Mouse (Mus musculus) CD8-positive naive resting alpha-beta T cell, adult 2 months (primary cell): ENCODE measurements around the gene Slc35b2.

Source experiments
- DNase-seq, 2 experiments: peaks; one replicate each; pipeline ENCODE4 v3.0.0; 2022; ENCODE audit warnings: low read depth in 2 of 2, low spot score in 2 of 2

The Slc35b2 gene

DNA sequence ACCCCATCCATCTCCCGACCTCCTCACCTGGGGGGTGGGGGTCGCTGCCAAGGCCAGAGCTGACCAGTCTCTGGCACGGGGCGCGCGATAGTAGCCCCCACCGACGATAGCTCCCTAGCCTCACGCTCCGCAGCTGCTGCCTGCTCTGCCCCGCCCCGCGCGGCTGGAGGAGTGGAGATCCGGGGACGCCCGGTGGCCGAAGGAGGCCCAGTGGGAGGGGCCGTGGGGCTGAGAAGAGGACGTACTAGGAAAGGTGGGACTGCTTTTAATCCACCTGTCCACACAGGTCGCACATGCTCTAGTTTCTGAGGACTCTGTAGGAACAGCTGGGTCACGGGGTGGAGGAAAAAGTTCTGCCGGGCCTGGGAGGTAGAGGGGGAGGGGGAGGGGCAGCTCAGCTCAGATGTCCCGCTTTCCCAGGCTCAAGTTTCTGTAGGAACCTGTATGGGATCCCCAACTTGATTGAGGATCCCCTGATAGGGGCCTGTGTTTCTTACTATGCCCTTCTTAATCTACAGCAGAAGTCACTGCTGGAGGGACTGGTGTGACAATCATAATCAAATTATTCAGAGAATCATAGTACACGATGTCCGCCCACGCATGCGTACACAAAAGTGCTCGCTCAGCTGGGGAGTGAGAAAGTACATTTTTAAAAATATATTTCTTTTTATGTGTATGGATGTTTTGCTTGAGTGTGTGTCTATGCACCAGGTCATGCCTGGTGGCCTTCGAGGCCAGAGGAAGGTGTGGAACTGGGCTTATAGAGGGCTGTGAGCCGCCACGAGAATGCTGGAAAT, 36.0 kb downstream of the Slc35b2 start, which contains the start of gene Slc29a1:
Gene Slc29a1, minus strand, starts transcription at position 161 of the 797 bp plus-strand sequence.
- no peak for DNase-seq

DNA sequence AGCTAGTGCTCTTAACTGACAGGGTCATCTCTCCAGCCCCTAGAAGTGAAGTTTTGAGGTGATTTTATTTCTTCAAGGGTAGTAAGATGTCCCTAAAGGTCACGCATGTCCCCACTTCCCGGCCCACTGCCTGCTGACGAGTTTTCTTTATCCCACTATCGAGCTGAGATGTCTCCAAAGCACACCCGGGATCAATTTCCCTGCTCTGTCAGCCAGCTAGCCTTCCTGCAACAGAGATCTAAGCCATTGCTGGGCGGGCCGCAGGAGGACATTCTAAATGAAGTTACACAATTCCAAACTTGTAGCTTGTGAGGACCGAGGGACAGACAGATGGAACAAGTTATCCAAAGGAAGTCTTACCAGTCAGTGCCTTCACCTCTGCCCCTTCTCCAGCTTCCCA, 36.6 kb downstream of the Slc35b2 start:
- no peak for DNase-seq

DNA sequence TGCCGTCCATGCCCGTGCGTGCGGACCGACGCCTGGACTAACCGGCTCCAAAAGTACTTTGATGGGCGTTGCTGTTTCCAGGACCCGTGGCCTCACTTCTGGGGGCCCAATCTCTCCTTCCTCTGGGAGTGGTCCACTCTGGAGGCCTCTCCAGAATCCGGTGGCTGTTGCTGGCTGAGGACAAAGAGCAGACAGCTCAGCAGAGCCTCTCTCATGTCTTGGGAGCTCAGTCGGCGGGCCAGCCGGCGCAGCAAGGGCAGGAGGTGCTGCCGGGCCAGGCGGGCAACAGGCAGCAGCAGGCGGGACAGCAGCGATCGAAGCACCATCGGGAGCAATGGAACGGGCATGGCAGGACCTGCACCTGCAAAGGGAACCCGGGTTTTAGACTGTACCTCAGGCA, 37.7 kb downstream of the Slc35b2 start:
- DNase-seq = no peak

DNA sequence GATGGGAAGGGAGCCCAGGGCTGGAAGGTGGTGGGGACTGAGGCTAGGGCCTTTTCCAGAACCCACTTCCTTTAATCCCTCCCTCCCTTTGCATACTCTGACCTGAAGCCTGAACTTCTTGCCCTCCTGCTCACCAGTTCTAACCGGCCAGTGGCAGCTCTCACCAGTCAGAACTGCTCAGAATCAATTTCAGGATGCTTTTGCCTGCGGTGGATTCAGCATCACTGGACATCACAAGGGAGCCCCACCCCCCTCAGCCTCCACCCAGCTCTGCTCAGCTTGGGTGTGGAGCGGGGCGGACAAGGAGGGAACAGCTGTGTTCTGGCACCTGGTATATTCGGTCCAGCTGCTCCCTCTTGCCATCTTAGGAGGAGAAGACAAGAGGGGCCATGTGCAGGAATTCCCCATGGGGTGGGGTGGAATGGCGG, 38.2 kb downstream of the Slc35b2 start, which contains the start of gene Mymx:
Gene Mymx, minus strand, starts transcription at position 226 of the 428 bp plus-strand sequence.
- no peak for DNase-seq

DNA sequence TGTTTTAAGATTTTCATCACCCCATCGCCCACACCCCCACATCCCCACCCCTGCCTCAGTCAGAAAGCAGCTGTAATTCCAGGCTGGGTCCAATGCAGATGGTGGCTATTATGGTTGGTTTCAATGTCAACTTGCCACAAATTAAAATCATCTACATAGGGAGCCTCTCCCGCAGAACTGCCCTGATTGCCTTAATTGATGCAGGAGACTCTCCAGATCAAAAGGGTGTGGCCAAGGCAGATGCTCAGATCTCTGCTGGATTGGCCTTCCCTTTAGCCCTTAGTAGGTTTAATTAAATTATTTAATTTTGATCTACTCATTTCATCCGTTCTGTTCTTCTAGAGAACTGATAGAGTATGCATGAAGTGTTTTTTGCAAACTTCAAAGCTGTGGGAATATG, 39.3 kb downstream of the Slc35b2 start:
- DNase-seq = no peak

DNA sequence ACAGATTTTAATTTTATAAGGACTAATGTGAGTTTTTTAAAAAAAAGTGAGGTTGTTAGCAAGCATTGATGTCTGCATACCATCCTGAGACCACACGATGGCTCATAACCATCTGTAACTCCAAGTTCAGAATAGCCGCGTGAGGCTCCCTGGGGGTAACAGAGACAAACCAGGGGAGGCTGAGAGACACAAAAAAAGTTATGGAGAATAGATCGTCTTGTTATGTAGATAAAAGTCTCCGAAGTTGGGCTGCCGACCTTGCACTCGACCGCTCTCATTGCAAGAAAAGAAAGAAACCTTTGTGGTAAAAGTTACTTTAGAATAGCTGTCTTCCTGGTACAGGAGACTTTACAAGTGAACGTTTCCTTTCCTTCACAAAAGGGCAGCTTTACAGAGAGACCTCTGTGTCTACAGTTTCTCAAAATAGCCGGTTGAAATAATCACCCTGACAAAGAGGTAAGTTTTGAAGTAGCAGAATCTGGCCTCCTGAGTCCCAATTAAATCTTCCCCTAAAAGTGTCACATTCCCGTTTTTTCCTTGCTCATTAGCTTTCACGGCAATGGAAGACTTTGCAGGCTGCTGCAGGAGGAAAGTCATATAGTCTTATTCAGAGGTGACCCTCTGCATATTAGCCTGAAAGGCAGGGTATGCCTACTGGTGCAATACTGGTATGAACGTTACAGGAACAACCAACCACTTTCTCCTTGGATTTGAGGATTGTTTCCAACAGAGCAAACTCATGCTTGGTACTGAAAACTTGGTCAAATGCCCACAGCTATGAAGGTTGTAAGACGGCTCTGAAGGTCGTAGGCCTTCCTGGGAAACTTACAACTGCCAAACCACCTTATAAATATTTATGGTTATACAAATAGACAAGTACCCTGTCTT, 43.6 kb downstream of the Slc35b2 start:
- DNase-seq = no peak

DNA sequence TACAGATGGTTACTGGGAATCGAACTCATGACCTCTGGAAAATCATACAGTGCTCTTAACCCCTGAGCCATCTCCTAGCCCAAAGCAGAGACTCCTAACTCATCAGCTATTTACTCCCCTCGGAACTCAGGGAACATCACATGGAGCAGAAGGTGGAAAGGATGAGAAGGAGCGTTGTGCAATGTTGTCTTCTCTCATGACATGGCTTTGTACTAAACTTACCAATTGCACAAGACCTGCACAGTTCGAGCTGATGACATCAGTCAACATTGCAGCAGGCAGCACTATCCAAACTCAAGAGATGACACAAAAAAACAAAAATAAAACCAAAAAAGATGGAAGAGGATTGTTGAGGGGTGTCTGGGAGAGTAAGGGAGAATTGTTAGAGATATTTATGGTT, 44.7 kb downstream of the Slc35b2 start:
- no peak for DNase-seq

DNA sequence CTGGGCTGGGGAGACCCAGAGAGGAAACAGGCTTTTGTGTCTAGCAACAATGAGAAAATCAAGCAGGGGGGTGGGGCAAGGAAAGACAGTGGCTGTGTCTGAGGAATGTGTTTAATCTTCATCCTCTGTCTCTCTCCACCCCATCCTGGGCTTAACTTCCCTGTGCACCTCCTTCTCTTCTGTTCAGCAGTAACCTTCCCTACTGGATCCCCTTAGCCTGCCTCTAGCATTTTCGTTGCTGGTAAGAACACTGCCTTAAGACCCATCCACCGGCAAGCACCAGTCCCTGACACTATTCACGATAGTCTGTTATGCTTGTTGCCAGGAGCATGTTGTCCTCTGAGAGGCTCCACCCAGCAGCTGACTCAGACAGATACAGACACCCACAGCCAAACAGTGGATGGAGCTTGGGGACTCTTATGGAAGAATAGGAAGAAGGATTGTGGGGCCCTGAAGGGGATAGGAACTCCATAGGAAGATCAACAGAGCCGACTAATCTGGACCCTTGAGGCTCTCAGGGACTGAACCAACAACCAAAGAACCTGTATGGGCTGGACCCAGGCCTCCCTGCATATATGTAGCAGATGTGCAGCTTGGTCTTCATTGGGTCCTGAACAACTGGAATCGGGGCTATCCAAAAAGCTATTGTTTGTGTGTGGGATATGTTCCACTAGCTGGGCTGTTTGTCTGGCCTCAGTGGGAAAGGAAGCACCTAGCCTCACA, 46.6 kb downstream of the Slc35b2 start:
- DNase-seq = no peak

DNA sequence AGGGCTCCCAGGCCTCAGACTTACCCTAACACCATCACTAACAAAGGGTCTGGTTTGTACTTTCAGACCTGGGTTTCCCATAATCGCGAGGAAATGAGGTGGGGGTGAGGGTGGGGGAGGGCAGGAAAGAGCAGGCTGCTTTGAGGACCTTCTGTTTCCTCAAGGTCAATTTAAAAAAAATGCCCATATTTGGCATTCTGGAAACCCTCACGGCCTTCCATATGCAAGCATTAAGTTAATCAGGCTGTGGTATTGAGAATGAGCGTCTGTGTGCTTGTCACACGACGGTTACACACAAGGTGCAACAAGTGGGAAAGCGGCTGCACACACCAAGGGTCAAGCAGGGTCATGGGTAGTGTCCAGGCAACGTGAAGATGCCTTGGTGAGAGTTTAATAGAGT, 48.3 kb downstream of the Slc35b2 start:
- DNase-seq = no peak

DNA sequence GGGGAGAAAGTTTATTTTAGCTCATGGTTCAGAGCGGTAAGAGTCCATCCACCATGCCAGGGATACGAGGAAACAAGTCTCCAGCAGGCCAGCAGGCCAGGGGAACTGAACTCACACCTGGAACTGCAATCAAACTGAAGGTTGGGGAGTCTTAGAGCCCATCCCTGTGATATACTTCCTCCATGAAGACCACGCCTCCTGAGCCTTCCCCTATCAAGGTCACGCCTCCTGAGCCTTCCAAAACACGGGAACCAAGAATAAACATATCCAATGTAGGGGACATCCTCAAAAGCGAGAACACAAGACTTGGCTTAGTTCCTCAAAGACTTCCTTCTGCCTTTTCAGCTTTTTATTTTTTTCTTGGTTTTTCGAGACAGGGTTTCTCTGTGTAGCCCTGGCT, 49.2 kb downstream of the Slc35b2 start:
- no peak for DNase-seq

DNA sequence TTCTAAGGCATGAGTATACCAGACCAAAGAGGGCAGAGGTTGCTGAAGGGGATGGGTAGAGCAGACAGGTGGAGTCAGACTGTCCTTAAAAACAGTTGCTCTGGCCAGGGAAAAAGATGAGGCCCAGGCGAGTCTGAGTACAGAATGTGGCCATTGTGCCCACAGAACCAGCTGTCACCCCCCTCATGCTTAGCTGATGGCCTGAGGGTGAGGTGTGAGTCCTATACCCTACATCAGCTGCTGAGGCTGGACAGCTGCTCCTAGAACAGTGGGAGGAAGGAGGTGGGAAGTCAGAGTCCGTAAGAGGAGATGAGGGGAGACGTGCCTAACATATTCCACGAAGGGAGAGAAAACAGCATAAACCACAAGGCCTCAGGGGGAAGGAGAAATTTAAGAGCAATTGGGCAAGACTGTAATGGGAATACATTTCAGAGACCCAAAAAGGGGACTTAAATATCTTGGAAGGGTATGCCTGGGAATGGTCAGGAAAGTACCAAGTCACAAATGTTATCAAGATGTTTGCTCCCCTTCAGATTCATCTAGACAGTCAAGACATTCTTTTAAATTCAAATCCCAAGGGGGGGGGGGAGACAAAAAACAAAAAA, 52.5 kb downstream of the Slc35b2 start:
- no peak for DNase-seq

DNA sequence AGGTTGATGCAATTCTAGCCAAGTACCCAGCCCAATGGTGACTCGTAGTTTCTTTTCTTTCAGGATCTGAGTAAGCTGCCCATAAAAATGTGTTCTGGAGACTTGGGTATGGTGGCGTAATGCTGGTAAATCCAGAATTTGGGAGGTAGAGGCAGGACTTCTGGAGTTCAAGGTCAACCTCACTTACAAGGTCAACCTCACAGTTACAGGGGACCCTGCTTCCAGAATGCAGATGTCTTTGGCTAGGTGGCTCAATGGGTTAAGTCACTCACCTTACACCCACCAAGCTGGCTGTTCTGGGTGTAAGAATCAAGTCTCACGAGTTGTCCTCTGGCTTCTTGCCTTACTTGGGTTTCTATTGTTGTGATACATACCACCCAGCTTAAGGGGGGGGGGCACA, 53.0 kb downstream of the Slc35b2 start:
- DNase-seq = no peak
